Mouse (Mus musculus) hindbrain, postnatal 0 days (tissue): ENCODE measurements around the gene Tubg1. TPM values are rescaled to one million over a fixed set of nuclear protein-coding genes. Genes with fewer than 3 reads are reported as not detected.

ENCODE experiments used
- ATAC-seq: fragments of 200-750 bp; cut with Nextera tagmentation; 2 replicates; pipeline ENCODE4 v1.8.0; 2017; ENCODE audit warnings: mild to moderate bottlenecking, moderate TSS enrichment, moderate library complexity
- DNase-seq: peaks from one replicate; pipeline ENCODE4 v3.0.0-alpha.2; 2015; ENCODE audit warnings: low spot score
- H3K27ac ChIP-seq: fragments of 300-500 bp; sonication (generic); 2 replicates; pipeline ENCODE4 v1.5.1; 2014; ENCODE audit warnings: mild to moderate bottlenecking
- H3K27me3 ChIP-seq: fragments of 300-500 bp; sonication (generic); 2 replicates; pipeline ENCODE4 v1.6.1; 2014; ENCODE audit warnings: low read length, mixed read lengths; ENCODE audit not compliant: insufficient read depth
- H3K36me3 ChIP-seq: fragments of 300-500 bp; sonication (generic); 2 replicates; pipeline ENCODE4 v1.6.1; 2014; ENCODE audit warnings: low read length, mixed read lengths; ENCODE audit not compliant: insufficient read depth
- H3K4me1 ChIP-seq: fragments of 300-500 bp; sonication (generic); 2 replicates; pipeline ENCODE4 v1.6.1; 2014; ENCODE audit warnings: antibody characterized with exemption, low read length, mixed read lengths; ENCODE audit not compliant: insufficient read depth
- H3K4me2 ChIP-seq: fragments of 300-500 bp; sonication (generic); 2 replicates; pipeline ENCODE4 v1.6.1; 2014; ENCODE audit warnings: low read depth, mild to moderate bottlenecking, low read length, moderate library complexity, mixed read lengths
- H3K4me3 ChIP-seq: fragments of 300-500 bp; sonication (generic); 2 replicates; pipeline ENCODE4 v1.5.1; 2014; ENCODE audit warnings: low read length
- H3K9ac ChIP-seq: fragments of 300-500 bp; sonication (generic); replicated peaks from 2 replicates; pipeline ENCODE4 v1.6.1; 2014; ENCODE audit warnings: mild to moderate bottlenecking, low read length, moderate library complexity, mixed read lengths
- H3K9me3 ChIP-seq: fragments of 300-500 bp; sonication (generic); 2 replicates; pipeline ENCODE4 v1.6.1; 2016; ENCODE audit warnings: low read length, mixed read lengths
- CTCF ChIP-seq: IDR thresholded peaks from 2 replicates; pipeline ENCODE4 v1.5.1; 2016; ENCODE audit warnings: antibody characterized with exemption, control low read depth, low read depth
- WGBS: fragments of 180-500 bp; shearing (Covaris S2); extraction: QIAGEN DNeasy Blood & Tissue Kit; methylation state at CpG from one replicate; pipeline ENCODE4 v1.1.7; 2014; 5-methylcytosine and 5-hydroxymethylcytosine counted together
- polyA plus RNA-seq: library from polyadenylated mRNA; unstranded; fragments of >200 nt; fragmentation: Nextera tagmentation; extraction: Ambion mirVana; gene quantifications from 2 replicates; pipeline ENCODE4 v1.2.1, GENCODE M21; 2015
- total RNA-seq: library from RNA; depleted of rRNA; stranded (reverse); fragments of >200 nt; gene quantifications from 2 replicates; pipeline ENCODE4 v1.2.3, GENCODE M21; 2014

Gene Tubg1
- total and polyA plus RNA-seq, 2 experiments from 2014 or later: 68.3 to 72.8 TPM

DNA sequence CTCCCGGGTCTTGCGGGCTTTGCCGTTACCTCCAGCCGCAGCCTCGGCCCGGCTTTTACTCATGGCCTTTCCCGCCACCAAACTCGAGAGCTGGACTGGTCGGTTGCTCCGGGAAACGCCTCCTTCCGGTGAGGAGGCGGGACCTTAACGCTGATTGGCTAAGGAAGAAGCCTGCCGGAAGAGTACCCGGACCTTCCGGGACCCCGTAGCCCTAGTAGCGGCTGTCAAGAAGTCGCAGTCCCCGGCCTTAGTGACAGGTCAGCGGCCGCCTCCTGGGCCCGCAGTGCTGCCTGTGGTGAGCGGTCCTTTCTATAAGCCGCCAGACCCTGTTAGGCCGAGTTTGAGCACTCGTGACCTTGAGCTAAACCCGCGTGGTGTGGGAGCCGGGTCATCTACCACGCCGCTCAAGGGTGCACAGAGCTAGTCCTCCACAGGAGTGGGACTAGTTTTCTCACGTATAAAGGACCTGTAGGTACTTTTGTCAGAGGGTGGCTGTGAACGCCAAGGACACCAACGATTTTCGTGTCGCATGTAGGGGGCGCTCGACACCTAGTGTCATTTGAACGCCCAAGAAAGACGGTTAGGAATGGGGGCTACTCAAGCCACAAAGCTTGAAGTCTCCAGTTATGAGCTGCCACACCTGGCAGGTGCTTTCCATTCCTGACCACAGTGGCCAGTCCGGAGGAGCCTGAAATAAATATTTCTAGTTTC lies 24.3 kb upstream of the Tubg1 start, which contains the start of gene Psmc3ip:
Psmc3ip (minus strand) TSS at position 123 of the 711 bp plus-strand sequence.
- peak; percentile 97 for DNase-seq
- peaks cover 70% of the 10 kb centered on the region for H3K36me3 ChIP-seq
- WGBS: under 1% methylated on average over 43 of the region's 43 CpGs
- H3K4me3 ChIP-seq: peak within 1 kb of the TSS; percentile 62
- H3K4me1 ChIP-seq: peaks cover 2% of the 10 kb centered on the region; the same call in 1 of the 2 replicates
- peak; percentile 97 for ATAC-seq
- H3K27ac ChIP-seq: peak within 1 kb of the TSS; percentile 91
- peak; percentile 84 for TF ChIP-seq CTCF
- peak within 1 kb of the TSS; percentile 64 for H3K9ac ChIP-seq
- no peaks in the 10 kb centered on the region for H3K27me3 ChIP-seq
- peak within 1 kb of the TSS; percentile 88 for H3K4me2 ChIP-seq
- no peaks in the 10 kb centered on the region for H3K9me3 ChIP-seq

DNA sequence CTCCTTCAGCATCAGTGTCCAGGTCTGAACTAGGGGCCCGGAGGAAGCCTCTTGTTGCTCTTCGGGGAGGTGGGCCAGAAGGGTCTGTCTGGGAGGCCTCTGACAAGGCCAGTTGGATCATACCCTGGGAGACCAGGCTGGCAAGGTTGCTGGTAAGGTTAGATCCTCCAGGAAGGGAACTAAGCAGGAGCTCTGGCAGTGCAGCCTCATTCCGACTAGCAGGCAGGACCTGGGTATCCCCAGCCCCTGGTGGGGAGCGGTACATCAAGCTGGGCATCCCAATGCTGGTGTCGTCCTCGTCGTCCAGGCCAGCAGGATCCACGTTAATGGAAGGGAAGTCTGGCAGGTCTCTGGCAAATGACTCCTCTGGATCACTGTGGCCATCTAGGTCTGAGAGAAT lies 21.5 kb upstream of the Tubg1 start:
- 94% methylated on average over 8 of the region's 8 CpGs for WGBS

DNA sequence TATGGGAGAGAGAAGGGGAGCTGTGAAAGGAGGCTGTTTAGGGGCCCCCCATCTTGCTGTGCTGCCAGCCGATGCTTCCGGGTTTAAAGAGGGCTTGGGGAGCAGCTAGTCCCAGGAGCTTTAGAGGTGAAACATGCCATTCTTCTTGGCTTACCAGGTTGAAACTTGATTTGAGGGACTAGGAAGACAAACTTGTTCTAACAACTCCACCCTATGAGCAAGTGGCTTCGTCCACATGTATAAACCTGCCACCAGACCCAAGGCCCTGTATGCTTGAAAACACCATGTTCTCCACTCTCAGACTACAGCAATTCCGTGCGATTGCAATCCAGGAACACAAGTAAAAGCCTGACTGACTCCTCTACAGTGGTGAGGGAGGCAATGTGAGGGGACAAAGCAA lies 16.7 kb upstream of the Tubg1 start:
- Histone ChIP-seq H3K4me2 (no peak overlapping the region), H3K9me3 (no peaks in the 10 kb centered on the region), H3K27me3 (no peaks in the 10 kb centered on the region), H3K36me3 (peaks cover 48% of the 10 kb centered on the region), H3K4me1 (no peaks in the 10 kb centered on the region), H3K9ac (no peak overlapping the region), H3K27ac (no peak overlapping the region), H3K4me3 (no peak overlapping the region)
- WGBS: 93% methylated on average over 5 of the region's 5 CpGs
- DNase-seq (no peak), ATAC-seq (no peak)
- TF ChIP-seq CTCF: no peak

More for the DNA sequence above, 21.5 kb upstream of the Tubg1 start:
- DNase-seq: no peak
- peaks cover 60% of the 10 kb centered on the region for H3K36me3 ChIP-seq
- H3K4me2 ChIP-seq: no peak overlapping the region
- H3K9me3 ChIP-seq: no peaks in the 10 kb centered on the region
- no peak overlapping the region for H3K4me3 ChIP-seq
- no peak for TF ChIP-seq CTCF
- H3K27ac ChIP-seq: no peak overlapping the region
- H3K9ac ChIP-seq: no peak overlapping the region
- H3K4me1 ChIP-seq: peaks cover 2% of the 10 kb centered on the region; the same call in 1 of the 2 replicates
- H3K27me3 ChIP-seq: no peaks in the 10 kb centered on the region
- ATAC-seq: no peak

DNA sequence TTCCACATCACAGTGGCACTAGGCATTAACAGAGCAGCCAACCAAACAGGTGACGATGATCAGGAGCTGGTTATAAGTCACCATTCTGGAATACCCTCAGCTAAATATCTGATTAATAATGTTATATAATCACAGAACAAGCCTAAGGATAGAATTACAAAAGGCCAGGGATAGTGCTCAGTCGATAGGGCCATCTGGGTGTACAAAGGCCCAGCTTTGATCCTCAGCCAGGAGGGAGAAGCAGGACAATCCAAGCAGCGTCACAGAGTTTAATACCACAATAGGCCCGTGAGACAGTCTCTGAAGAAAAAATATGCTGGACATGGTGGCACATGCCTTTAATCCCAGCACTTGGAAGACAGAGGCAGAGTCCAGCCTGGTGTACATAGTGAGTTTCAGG lies 10.4 kb upstream of the Tubg1 start:
- no peaks in the 10 kb centered on the region for H3K9me3 ChIP-seq
- H3K4me3 ChIP-seq: no peak overlapping the region
- no peaks in the 10 kb centered on the region for H3K27me3 ChIP-seq
- DNase-seq (no peak), ATAC-seq (no peak)
- no peak for TF ChIP-seq CTCF
- 53% methylated on average over 4 of the region's 4 CpGs for WGBS
- no peak overlapping the region for H3K27ac ChIP-seq
- no peaks in the 10 kb centered on the region for H3K4me1 ChIP-seq
- no peak overlapping the region for H3K9ac ChIP-seq
- no peak overlapping the region for H3K4me2 ChIP-seq
- H3K36me3 ChIP-seq: peaks cover 7% of the 10 kb centered on the region; the same call in 1 of the 2 replicates

DNA sequence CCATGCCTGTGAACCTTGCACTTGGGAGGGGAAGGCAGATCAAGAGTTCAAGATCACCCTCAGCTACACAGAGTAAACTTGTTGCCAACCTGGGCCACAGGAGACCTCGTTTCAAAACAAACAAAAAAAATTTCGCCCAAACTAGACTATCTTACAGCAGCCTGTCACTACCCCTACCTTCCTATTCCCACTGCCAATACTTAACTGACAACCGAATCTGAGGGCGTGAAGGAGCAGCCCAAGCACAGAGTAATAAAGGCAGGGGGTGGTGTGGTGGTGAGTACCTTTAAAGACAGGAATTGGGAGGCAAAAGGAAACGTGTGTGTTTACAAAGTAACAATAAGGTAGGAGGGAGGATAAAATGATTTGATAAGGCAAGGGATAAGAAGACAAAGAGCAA lies 9.0 kb upstream of the Tubg1 start:
- ATAC-seq (no peak), DNase-seq (no peak)
- 68% methylated on average over 5 of the region's 5 CpGs for WGBS
- no peaks in the 10 kb centered on the region for H3K9me3 ChIP-seq
- TF ChIP-seq CTCF: no peak
- no peaks in the 10 kb centered on the region for H3K4me1 ChIP-seq
- H3K27ac ChIP-seq: no peak overlapping the region
- no peaks in the 10 kb centered on the region for H3K27me3 ChIP-seq
- H3K4me2 ChIP-seq: no peak overlapping the region
- H3K4me3 ChIP-seq: no peak overlapping the region
- peaks cover 2% of the 10 kb centered on the region; the same call in 1 of the 2 replicates for H3K36me3 ChIP-seq
- no peak overlapping the region for H3K9ac ChIP-seq

DNA sequence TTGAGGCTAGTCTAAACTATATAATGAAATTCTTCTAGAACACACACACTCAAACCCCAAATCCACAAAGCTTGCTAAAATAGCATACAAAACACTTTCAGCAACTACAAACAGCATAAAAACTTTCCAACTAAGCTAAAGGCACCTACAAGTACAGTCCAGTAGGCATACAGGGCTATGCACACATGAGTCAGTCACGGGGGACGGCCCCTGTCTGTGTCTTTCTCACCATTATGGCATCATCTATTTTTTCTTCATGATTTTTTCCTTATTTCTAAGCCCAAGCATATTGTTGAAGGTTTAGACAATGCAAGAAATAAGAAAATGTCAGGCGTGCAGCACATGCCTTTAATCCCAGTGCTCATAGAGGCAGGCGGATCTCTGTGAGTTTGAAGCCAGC lies 8.6 kb upstream of the Tubg1 start:
- Histone ChIP-seq H3K36me3 (no peaks in the 10 kb centered on the region), H3K4me3 (no peak overlapping the region), H3K4me1 (no peaks in the 10 kb centered on the region), H3K4me2 (no peak overlapping the region), H3K9ac (no peak overlapping the region), H3K9me3 (no peaks in the 10 kb centered on the region), H3K27me3 (no peaks in the 10 kb centered on the region), H3K27ac (no peak overlapping the region)
- no peak for ATAC-seq
- WGBS: 91% methylated on average over 4 of the region's 4 CpGs
- TF ChIP-seq CTCF: no peak
- no peak for DNase-seq

DNA sequence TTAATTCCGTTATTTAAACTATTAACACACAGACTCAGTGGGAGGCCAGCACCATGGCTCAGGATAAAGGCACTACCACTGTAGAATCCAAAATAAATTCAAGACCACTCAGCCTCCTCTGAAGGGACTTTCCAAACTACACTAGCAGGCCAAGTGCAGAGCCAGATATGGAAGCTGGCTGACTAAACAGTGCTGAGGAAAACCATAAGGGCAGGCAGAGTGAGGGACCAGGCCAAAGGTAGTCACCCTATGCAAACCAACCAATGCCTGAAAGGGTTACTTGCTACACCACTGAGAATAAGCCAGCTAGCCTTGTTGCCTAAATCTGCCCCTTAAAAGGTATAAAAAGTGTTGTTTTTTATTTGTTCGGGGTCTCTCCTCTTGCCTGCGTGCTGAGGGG lies 7.6 kb upstream of the Tubg1 start:
- no peaks in the 10 kb centered on the region for H3K9me3 ChIP-seq
- no peaks in the 10 kb centered on the region for H3K4me1 ChIP-seq
- H3K27ac ChIP-seq: no peak overlapping the region
- H3K27me3 ChIP-seq: no peaks in the 10 kb centered on the region
- DNase-seq (no peak), ATAC-seq (no peak)
- no peaks in the 10 kb centered on the region for H3K36me3 ChIP-seq
- WGBS: 90% methylated on average over 3 of the region's 3 CpGs
- no peak overlapping the region for H3K9ac ChIP-seq
- TF ChIP-seq CTCF: no peak
- no peak overlapping the region for H3K4me2 ChIP-seq
- H3K4me3 ChIP-seq: no peak overlapping the region
